Mouse (Mus musculus) left cerebral cortex, postnatal 36 days (tissue): Measurements from ENCODE around the gene Chd6. TPM values are rescaled to one million over a fixed set of nuclear protein-coding genes. Genes with fewer than 3 reads are reported as not detected.
"Not testable (repeated sequence)": the region's sequence is repeated elsewhere in the genome, so short reads cannot be mapped to it uniquely, and the experiment has no call there.

Source experiments
- DNase-seq, 2 experiments: peaks; one replicate each; pipeline ENCODE4 v3.0.0; 2021 to 2022; ENCODE audit warnings: low spot score in 2 of 2, mixed read lengths in 1 of 2
- intact Hi-C: fragments of 180-260 bp; cut with DNase I; formaldehyde crosslinking; loops from one replicate; pipeline ENCODE4 v1.15.1; 2025
- total RNA-seq, 2 experiments: library from RNA; stranded (reverse); gene quantifications; 2 replicates each; pipeline ENCODE4 v1.2.3; 2021

Gene Chd6
- total RNA-seq, 2 experiments from 2014 or later = 58.0 to 75.4 TPM

- intact Hi-C loops = no loop called here
- no peak for DNase-seq
Observed at GRCm38 (mm10) chr2:160996987-160997763, 111.7 kb downstream of the Chd6 start.

- no peak for DNase-seq
- intact Hi-C loops = no loop called here
Observed at GRCm38 (mm10) chr2:160994181-160994580, 114.7 kb downstream of the Chd6 start.

GRCm38 (mm10) chr2:160992465-160992864 is 116.4 kb downstream of the Chd6 start:
- intact Hi-C loops = no loop called here
- DNase-seq = no peak

GRCm38 (mm10) chr2:160990339-160991070 is 118.4 kb downstream of the Chd6 start:
- no peak for DNase-seq
- intact Hi-C loops = no loop called here

- no peak for DNase-seq
- intact Hi-C loops = no loop called here
Observed at GRCm38 (mm10) chr2:160987503-160987902, 121.4 kb downstream of the Chd6 start.

GRCm38 (mm10) chr2:160982636-160983035 is 126.2 kb downstream of the Chd6 start:
- intact Hi-C loops = no loop called here
- DNase-seq = peak; percentile 23 to 38

- intact Hi-C loops = no loop called here
- no peak for DNase-seq
Observed at GRCm38 (mm10) chr2:160981791-160982190, 127.1 kb downstream of the Chd6 start.

GRCm38 (mm10) chr2:160978651-160979050 is 130.2 kb downstream of the Chd6 start:
- intact Hi-C loops = no loop called here
- no peak for DNase-seq

GRCm38 (mm10) chr2:160977248-160977647 is 131.6 kb downstream of the Chd6 start:
- DNase-seq = peak in 1 of 2 experiments; percentile 42
- intact Hi-C loops = no loop called here

GRCm38 (mm10) chr2:160973648-160974215 is 135.1 kb downstream of the Chd6 start:
- intact Hi-C loops = no loop called here

GRCm38 (mm10) chr2:160972103-160972792 is 136.6 kb downstream of the Chd6 start:
- intact Hi-C loops = no loop called here
- DNase-seq = no peak

More at GRCm38 (mm10) chr2:160973648-160974215, 135.1 kb downstream of the Chd6 start:
- no peak for DNase-seq

- intact Hi-C loops = no loop called here
- no peak for DNase-seq
Observed at GRCm38 (mm10) chr2:160962149-160962548, 146.7 kb downstream of the Chd6 start.

- no peak for DNase-seq
Observed at GRCm38 (mm10) chr2:160960956-160961646, 147.8 kb downstream of the Chd6 start.

GRCm38 (mm10) chr2:160959901-160960300 is 149.0 kb downstream of the Chd6 start:
- DNase-seq = no peak
- intact Hi-C loops = no loop called here

More at GRCm38 (mm10) chr2:160960956-160961646, 147.8 kb downstream of the Chd6 start:
- intact Hi-C loops = no loop called here

- intact Hi-C loops = no loop called here
Observed at GRCm38 (mm10) chr2:160958737-160959136, 150.1 kb downstream of the Chd6 start.

GRCm38 (mm10) chr2:160957801-160958200 is 151.1 kb downstream of the Chd6 start:
- intact Hi-C loops, DNase-seq: not testable (repeated sequence)

More at GRCm38 (mm10) chr2:160958737-160959136, 150.1 kb downstream of the Chd6 start:
- DNase-seq = no peak

GRCm38 (mm10) chr2:160957307-160957706 is 151.6 kb downstream of the Chd6 start:
- DNase-seq, intact Hi-C loops: not testable (repeated sequence)

GRCm38 (mm10) chr2:160955331-160955730 is 153.5 kb downstream of the Chd6 start:
- peak in 1 of 2 experiments; percentile 49 for DNase-seq
- intact Hi-C loops = no loop called here

GRCm38 (mm10) chr2:160954541-160954940 is 154.3 kb downstream of the Chd6 start:
- intact Hi-C loops = no loop called here
- no peak for DNase-seq
